Mouse (Mus musculus): ENCODE measurements around the gene Ccdc185. TPM values are rescaled to one million over a fixed set of nuclear protein-coding genes. Genes with fewer than 3 reads are reported as not detected.

Ccdc185 gene
- polyA plus RNA-seq, 1 experiment from 2014 or later: not detected

DNA sequence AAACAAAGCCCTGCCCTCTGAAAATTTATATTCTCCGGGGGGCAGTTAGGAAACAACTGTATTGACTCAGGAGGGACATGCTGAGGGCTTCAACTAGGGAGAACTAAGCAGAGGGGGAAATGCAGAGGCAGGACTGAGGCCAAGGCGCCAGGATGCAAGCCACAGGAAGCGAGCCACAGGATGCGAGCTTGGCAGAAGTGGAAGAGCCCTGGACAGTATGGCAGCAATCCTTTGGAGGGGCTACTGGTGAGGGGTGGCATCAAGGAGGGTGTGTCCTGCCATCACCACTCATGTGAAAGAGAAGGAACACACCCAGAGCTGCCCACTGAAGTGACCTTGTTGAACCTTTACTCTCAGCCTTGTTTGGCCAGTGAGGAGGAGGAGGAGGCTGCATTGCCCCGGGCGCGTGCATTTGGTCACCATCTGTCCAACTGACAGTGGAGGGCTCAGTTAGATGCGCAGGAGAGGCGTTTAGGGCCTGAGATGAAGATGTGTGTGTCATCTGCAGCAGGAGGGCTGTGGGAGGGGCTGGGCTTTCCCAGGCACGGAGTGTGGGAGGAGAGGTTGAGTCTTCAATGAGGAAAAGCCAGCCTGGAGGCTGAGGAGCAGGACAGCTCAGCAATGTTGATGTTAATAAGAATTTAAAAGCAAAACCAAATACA, 27.9 kb upstream of the Ccdc185 start:
- H3K36me3 ChIP-seq: no peaks in the 10 kb centered on the region
- H3K4me3 ChIP-seq: no peak overlapping the region
- H3K4me1 ChIP-seq (replicated peaks): peaks cover 12% of the 10 kb centered on the region
- no peak for ATAC-seq (replicated peaks; ENCODE audit: insufficient number of reproducible peaks, insufficient read depth, low FRiP score, low read depth)
- no peak overlapping the region for H3K9ac ChIP-seq
- no peaks in the 10 kb centered on the region for H3K9me3 ChIP-seq (replicated peaks)
- no peak overlapping the region for H3K4me2 ChIP-seq
- 67% methylated on average over 10 of the region's 10 CpGs for WGBS
- no peaks in the 10 kb centered on the region for H3K27me3 ChIP-seq
- H3K27ac ChIP-seq: no peak overlapping the region

GRCm38 (mm10) chr1:182775576-182775975, 26.6 kb upstream of the Ccdc185 start:
- 82% methylated on average over 7 of the region's 7 CpGs for WGBS
- no peak overlapping the region for H3K9ac ChIP-seq
- H3K27me3 ChIP-seq: no peaks in the 10 kb centered on the region
- H3K9me3 ChIP-seq (replicated peaks): no peaks in the 10 kb centered on the region
- H3K27ac ChIP-seq: no peak overlapping the region
- no peak overlapping the region for H3K4me3 ChIP-seq
- H3K4me1 ChIP-seq (replicated peaks): peaks cover 12% of the 10 kb centered on the region
- ATAC-seq (replicated peaks; ENCODE audit: insufficient number of reproducible peaks, insufficient read depth, low FRiP score, low read depth): no peak
- H3K36me3 ChIP-seq: no peaks in the 10 kb centered on the region
- no peak overlapping the region for H3K4me2 ChIP-seq

- Histone ChIP-seq H3K4me1 (replicated peaks) (peaks cover 15% of the 10 kb centered on the region), H3K9me3 (replicated peaks) (no peaks in the 10 kb centered on the region), H3K27me3 (peaks cover 18% of the 10 kb centered on the region), H3K4me2 (peak overlapping the region; percentile 97), H3K4me3 (peak overlapping the region; percentile 71), H3K9ac (peak overlapping the region; percentile 58), H3K36me3 (no peaks in the 10 kb centered on the region), H3K27ac (no peak overlapping the region)
- WGBS: 5% methylated on average over 27 of the region's 27 CpGs
- peak; percentile 27; the same call in 1 of the 2 replicates for ATAC-seq (replicated peaks; ENCODE audit: insufficient number of reproducible peaks, insufficient read depth, low FRiP score, low read depth)
These were observed 15.7 kb upstream of the Ccdc185 start for GRCm38 (mm10) chr1:182764541-182765281.

DNA sequence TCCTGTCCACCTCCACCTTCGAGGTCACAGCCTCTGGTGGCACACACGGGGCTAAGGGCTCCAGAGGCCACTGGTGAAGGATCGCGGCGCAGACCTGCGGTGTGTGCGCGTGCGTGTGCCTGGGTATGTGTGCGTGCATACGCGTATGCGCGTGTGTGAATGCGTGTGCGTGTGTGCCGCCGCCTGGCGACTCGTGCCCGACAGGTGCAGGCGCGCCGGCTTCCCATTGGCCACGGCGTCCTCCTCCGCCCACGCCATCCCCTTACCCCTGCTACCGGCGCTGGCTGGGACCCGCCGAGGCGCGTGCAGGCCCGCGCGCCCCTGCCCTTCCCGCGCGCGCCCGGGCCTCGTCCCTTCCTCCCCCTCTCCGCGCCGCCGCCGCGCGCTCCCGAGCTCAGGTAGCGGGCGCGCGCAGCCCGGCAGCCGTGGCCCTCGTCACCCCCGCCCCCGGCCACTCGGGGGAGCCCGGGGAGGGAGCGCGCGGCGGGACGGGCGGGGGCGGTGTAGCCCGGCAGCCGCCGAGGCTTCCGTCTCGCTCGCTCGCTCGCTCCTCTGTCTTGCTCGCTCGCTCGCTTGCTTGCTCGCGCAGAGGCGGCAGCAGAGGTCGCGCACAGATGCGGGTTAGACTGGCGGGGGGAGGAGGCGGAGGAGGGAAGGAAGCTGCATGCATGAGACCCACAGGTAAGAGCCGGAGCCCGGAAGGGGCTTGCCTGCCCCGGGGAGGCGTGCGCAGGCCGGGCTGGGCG, 14.9 kb upstream of the Ccdc185 start, which contains the start of gene Susd4:
Gene Susd4, plus strand, starts transcription at position 145 of the 746 bp plus-strand sequence.
- no peak within 1 kb of the TSS for H3K27ac ChIP-seq
- under 1% methylated on average over 82 of the region's 95 CpGs for WGBS
- H3K27me3 ChIP-seq: peaks cover 18% of the 10 kb centered on the region
- H3K9me3 ChIP-seq (replicated peaks): no peaks in the 10 kb centered on the region
- H3K4me3 ChIP-seq: peak within 1 kb of the TSS; percentile 71
- H3K36me3 ChIP-seq: no peaks in the 10 kb centered on the region
- peaks cover 15% of the 10 kb centered on the region for H3K4me1 ChIP-seq (replicated peaks)
- peak within 1 kb of the TSS; percentile 58 for H3K9ac ChIP-seq
- peak; percentile 84 for ATAC-seq (replicated peaks; ENCODE audit: insufficient number of reproducible peaks, insufficient read depth, low FRiP score, low read depth)
- peak within 1 kb of the TSS; percentile 97 for H3K4me2 ChIP-seq

GRCm38 (mm10) chr1:182763191-182763715, 14.3 kb upstream of the Ccdc185 start:
- 15% methylated on average over 17 of the region's 17 CpGs for WGBS
- Histone ChIP-seq H3K9ac (peak overlapping the region; percentile 58), H3K9me3 (replicated peaks) (no peaks in the 10 kb centered on the region), H3K4me3 (peak overlapping the region; percentile 71), H3K4me2 (peak overlapping the region; percentile 97), H3K36me3 (no peaks in the 10 kb centered on the region), H3K4me1 (replicated peaks) (peaks cover 15% of the 10 kb centered on the region), H3K27ac (no peak overlapping the region), H3K27me3 (peaks cover 18% of the 10 kb centered on the region)
- ATAC-seq (replicated peaks; ENCODE audit: insufficient number of reproducible peaks, insufficient read depth, low FRiP score, low read depth): no peak

DNA sequence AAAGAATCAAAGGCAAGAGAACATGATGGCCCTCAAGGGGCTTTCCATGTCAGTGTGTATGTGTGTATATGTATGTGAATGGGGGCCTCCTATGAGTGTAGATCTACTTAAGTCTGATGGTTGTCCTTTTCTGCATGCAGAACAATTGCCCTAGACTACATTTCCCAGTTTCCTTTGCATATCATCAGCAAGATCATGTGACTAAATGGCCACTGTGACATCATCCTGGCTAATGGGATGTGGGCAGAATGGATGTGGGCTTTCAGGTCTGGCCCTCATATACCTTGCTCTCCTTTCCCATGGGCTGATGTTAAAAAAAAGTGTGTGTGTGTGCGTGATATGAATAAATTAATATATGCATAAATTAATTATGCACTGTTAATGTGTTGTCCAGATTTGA, 9.8 kb upstream of the Ccdc185 start:
- H3K36me3 ChIP-seq: no peaks in the 10 kb centered on the region
- H3K4me1 ChIP-seq (replicated peaks): peaks cover 5% of the 10 kb centered on the region; the same call in 1 of the 2 replicates
- H3K4me3 ChIP-seq: no peak overlapping the region
- no peaks in the 10 kb centered on the region for H3K9me3 ChIP-seq (replicated peaks)
- 0 out of 2 replicates have a peak, but pooled peaks cover 4% of the 10 kb centered on the region for H3K27me3 ChIP-seq
- WGBS: 87% methylated on average over 1 of the region's 1 CpGs
- no peak overlapping the region for H3K27ac ChIP-seq
- H3K9ac ChIP-seq: no peak overlapping the region
- no peak overlapping the region for H3K4me2 ChIP-seq
- no peak for ATAC-seq (replicated peaks; ENCODE audit: insufficient number of reproducible peaks, insufficient read depth, low FRiP score, low read depth)

GRCm38 (mm10) chr1:182754865-182755264, 5.9 kb upstream of the Ccdc185 start:
- H3K4me3 ChIP-seq: no peak overlapping the region
- no peak overlapping the region for H3K27ac ChIP-seq
- 69% methylated on average over 5 of the region's 5 CpGs for WGBS
- H3K4me2 ChIP-seq: no peak overlapping the region
- ATAC-seq (replicated peaks; ENCODE audit: insufficient number of reproducible peaks, insufficient read depth, low FRiP score, low read depth): no peak
- H3K27me3 ChIP-seq: no peaks in the 10 kb centered on the region
- no peaks in the 10 kb centered on the region for H3K9me3 ChIP-seq (replicated peaks)
- no peaks in the 10 kb centered on the region for H3K4me1 ChIP-seq (replicated peaks)
- no peaks in the 10 kb centered on the region for H3K36me3 ChIP-seq
- H3K9ac ChIP-seq: no peak overlapping the region

DNA sequence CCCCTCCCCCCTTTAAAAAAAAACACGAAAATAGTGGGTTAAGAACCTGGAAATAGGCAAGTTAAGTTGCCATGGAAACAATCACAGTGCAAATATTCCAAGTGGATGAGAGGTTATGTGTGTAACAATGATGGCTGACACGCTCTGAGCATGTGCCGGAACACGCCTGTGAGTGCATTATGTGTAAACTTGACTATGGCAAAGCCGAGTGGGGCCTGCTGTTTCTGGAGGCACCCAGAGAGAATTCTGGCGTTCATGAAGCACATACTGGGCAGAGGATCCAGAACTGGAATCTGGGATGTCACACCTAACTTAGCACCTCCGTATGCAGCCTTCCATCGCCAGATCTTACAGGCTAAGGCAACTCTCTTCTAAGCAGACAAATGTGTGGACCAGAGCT, 4.7 kb upstream of the Ccdc185 start:
- H3K4me3 ChIP-seq: no peak overlapping the region
- no peaks in the 10 kb centered on the region for H3K4me1 ChIP-seq (replicated peaks)
- no peak overlapping the region for H3K27ac ChIP-seq
- H3K4me2 ChIP-seq: no peak overlapping the region
- 72% methylated on average over 8 of the region's 8 CpGs for WGBS
- H3K36me3 ChIP-seq: no peaks in the 10 kb centered on the region
- H3K27me3 ChIP-seq: no peaks in the 10 kb centered on the region
- H3K9ac ChIP-seq: no peak overlapping the region
- H3K9me3 ChIP-seq (replicated peaks): no peaks in the 10 kb centered on the region
- no peak for ATAC-seq (replicated peaks; ENCODE audit: insufficient number of reproducible peaks, insufficient read depth, low FRiP score, low read depth)

DNA sequence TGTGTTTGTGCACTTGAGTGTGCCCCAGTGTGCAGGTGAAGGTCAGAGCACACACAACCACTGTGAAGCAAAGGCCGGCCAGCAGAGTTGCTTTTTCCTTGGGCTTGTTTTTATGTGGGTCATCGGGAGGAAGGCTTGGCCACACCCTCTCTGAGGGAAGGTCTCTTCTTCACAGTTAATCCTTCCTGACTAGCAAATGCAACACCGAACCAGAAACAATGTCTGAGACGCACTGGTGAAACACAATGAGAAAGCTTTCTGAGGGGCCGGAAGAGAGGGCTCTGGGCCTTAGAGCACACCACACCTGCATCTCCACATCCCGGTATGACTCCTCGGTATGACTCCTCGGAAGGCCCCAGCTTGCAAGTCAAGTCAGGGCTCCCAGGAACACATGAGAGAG, 2.3 kb upstream of the Ccdc185 start:
- peaks cover 8% of the 10 kb centered on the region for H3K27me3 ChIP-seq
- WGBS: 76% methylated on average over 8 of the region's 8 CpGs
- no peaks in the 10 kb centered on the region for H3K36me3 ChIP-seq
- H3K4me1 ChIP-seq (replicated peaks): no peaks in the 10 kb centered on the region
- no peak overlapping the region for H3K4me3 ChIP-seq
- no peak overlapping the region for H3K27ac ChIP-seq
- ATAC-seq (replicated peaks; ENCODE audit: insufficient number of reproducible peaks, insufficient read depth, low FRiP score, low read depth): no peak
- H3K9me3 ChIP-seq (replicated peaks): no peaks in the 10 kb centered on the region
- no peak overlapping the region for H3K9ac ChIP-seq
- H3K4me2 ChIP-seq: no peak overlapping the region

GRCm38 (mm10) chr1:182747834-182748233, 1.1 kb downstream of the Ccdc185 start:
- Histone ChIP-seq H3K4me3 (no peak overlapping the region), H3K9me3 (replicated peaks) (no peaks in the 10 kb centered on the region), H3K27me3 (peaks cover 8% of the 10 kb centered on the region), H3K9ac (no peak overlapping the region), H3K27ac (no peak overlapping the region), H3K36me3 (no peaks in the 10 kb centered on the region), H3K4me2 (no peak overlapping the region), H3K4me1 (replicated peaks) (no peaks in the 10 kb centered on the region)
- 66% methylated on average over 17 of the region's 17 CpGs for WGBS
- ATAC-seq (replicated peaks; ENCODE audit: insufficient number of reproducible peaks, insufficient read depth, low FRiP score, low read depth): no peak

DNA sequence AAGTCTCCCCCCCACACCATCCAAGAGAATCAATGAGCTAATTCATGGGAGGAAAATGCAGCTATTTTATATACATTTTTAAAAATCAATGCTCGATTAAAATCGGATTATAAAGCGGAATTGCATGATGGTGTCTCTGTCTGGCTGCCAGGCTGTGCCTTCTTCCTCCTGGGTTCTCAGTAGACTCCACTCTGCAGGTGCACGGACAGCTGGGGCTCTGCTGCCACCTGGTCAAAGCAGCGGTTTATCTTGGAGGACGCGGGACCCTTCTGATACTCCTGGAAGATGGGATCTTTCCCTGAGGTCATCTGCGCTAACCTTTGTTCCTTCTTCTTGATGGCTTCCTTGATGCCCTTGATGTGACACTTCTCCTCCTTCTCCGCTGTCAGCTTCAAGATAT, 1.9 kb downstream of the Ccdc185 start:
- Histone ChIP-seq H3K9ac (no peak overlapping the region), H3K27ac (no peak overlapping the region), H3K4me3 (no peak overlapping the region), H3K4me1 (replicated peaks) (no peaks in the 10 kb centered on the region), H3K9me3 (replicated peaks) (no peaks in the 10 kb centered on the region), H3K4me2 (no peak overlapping the region), H3K36me3 (no peaks in the 10 kb centered on the region), H3K27me3 (peaks cover 8% of the 10 kb centered on the region)
- 90% methylated on average over 9 of the region's 9 CpGs for WGBS
- no peak for ATAC-seq (replicated peaks; ENCODE audit: insufficient number of reproducible peaks, insufficient read depth, low FRiP score, low read depth)
